Mouse (Mus musculus) neural tube, embryonic 11.5 days (tissue): ENCODE measurements around the gene Mapk8. TPM values are rescaled to one million over a fixed set of nuclear protein-coding genes. Genes with fewer than 3 reads are reported as not detected.
"Not testable (repeated sequence)": the region's sequence is repeated elsewhere in the genome, so short reads cannot be mapped to it uniquely, and the experiment has no call there.

Experiments
- ATAC-seq: fragments of 200-750 bp; cut with Nextera tagmentation; 2 replicates; pipeline ENCODE4 v1.8.0; 2017; ENCODE audit warnings: moderate number of reproducible peaks, mild to moderate bottlenecking, moderate TSS enrichment, moderate library complexity; ENCODE audit not compliant: insufficient read depth, low FRiP score, low TSS enrichment
- DNase-seq: peaks from one replicate; pipeline ENCODE4 v3.0.0-alpha.2; 2015; ENCODE audit warnings: low spot score
- H3K27ac ChIP-seq: fragments of 300-500 bp; sonication (generic); 2 replicates; pipeline ENCODE4 v1.5.1; 2014; ENCODE audit warnings: low read depth, mild to moderate bottlenecking, low read length
- H3K27me3 ChIP-seq: fragments of 300-500 bp; sonication (generic); 2 replicates; pipeline ENCODE4 v1.6.1; 2014; ENCODE audit warnings: mild to moderate bottlenecking, low read length, mixed read lengths; ENCODE audit not compliant: control insufficient read depth, insufficient read depth
- H3K36me3 ChIP-seq: fragments of 300-500 bp; sonication (generic); 2 replicates; pipeline ENCODE4 v1.6.1; 2014; ENCODE audit warnings: mild to moderate bottlenecking, low read length, moderate library complexity, mixed read lengths; ENCODE audit not compliant: control insufficient read depth, insufficient read depth
- H3K4me1 ChIP-seq: fragments of 300-500 bp; sonication (generic); 2 replicates; pipeline ENCODE4 v1.6.1; 2014; ENCODE audit warnings: low read length, mixed read lengths; ENCODE audit not compliant: control insufficient read depth, insufficient read depth
- H3K4me2 ChIP-seq: fragments of 300-500 bp; sonication (generic); 2 replicates; pipeline ENCODE4 v1.6.1; 2014; ENCODE audit warnings: low read depth, mild to moderate bottlenecking, moderate library complexity
- H3K4me3 ChIP-seq: fragments of 300-500 bp; sonication (generic); 2 replicates; pipeline ENCODE4 v1.5.1; 2014; ENCODE audit warnings: low read depth, low read length
- H3K9ac ChIP-seq: fragments of 300-500 bp; sonication (generic); 2 replicates; pipeline ENCODE4 v1.6.1; 2014; ENCODE audit warnings: mild to moderate bottlenecking, low read length
- H3K9me3 ChIP-seq: fragments of 300-500 bp; sonication (generic); 2 replicates; pipeline ENCODE4 v1.6.1; 2016; ENCODE audit warnings: low read length; ENCODE audit not compliant: control insufficient read depth
- WGBS: fragments of 180-500 bp; shearing (Covaris S2); extraction: QIAGEN DNeasy Blood & Tissue Kit; methylation state at CpG from one replicate; pipeline ENCODE4 v1.1.7; 2014; 5-methylcytosine and 5-hydroxymethylcytosine counted together
- polyA plus RNA-seq: library from polyadenylated mRNA; unstranded; fragments of >200 nt; fragmentation: Nextera tagmentation; extraction: Ambion mirVana; gene quantifications from 2 replicates; pipeline ENCODE4 v1.2.1, GENCODE M21; 2014

Mapk8 gene
- polyA plus RNA-seq, 1 experiment from 2014 or later = 28.1 TPM

- no peak overlapping the region for H3K9ac ChIP-seq
- H3K9me3 ChIP-seq = no peaks in the 10 kb centered on the region
- H3K27ac ChIP-seq = no peak overlapping the region
- H3K4me3 ChIP-seq = no peak overlapping the region
- ATAC-seq (no peak), DNase-seq (no peak)
- H3K4me1 ChIP-seq = no peaks in the 10 kb centered on the region
- no peaks in the 10 kb centered on the region for H3K36me3 ChIP-seq
- H3K27me3 ChIP-seq = no peaks in the 10 kb centered on the region
- H3K4me2 ChIP-seq = no peak overlapping the region
- WGBS = 79% methylated on average over 3 of the region's 3 CpGs
Observed at GRCm38 (mm10) chr14:33463658-33464057, 16.7 kb upstream of the Mapk8 start.

- Histone ChIP-seq H3K4me1 (peaks cover under 1% of the 10 kb centered on the region; the same call in 1 of the 2 replicates), H3K27me3 (0 out of 2 replicates have a peak, but pooled peaks cover 3% of the 10 kb centered on the region), H3K36me3 (no peaks in the 10 kb centered on the region), H3K4me3 (no peak overlapping the region), H3K9me3 (no peaks in the 10 kb centered on the region), H3K27ac (no peak overlapping the region), H3K9ac (no peak overlapping the region), H3K4me2 (no peak overlapping the region)
- DNase-seq (no peak), ATAC-seq (no peak)
Observed at GRCm38 (mm10) chr14:33450331-33450730, 3.4 kb upstream of the Mapk8 start.

- DNase-seq = no peak
- 0 out of 2 replicates have a peak, but pooled peaks cover 3% of the 10 kb centered on the region for H3K27me3 ChIP-seq
- ATAC-seq = no peak
- no peak overlapping the region for H3K9ac ChIP-seq
- no peaks in the 10 kb centered on the region for H3K36me3 ChIP-seq
- peaks cover 3% of the 10 kb centered on the region; the same call in 1 of the 2 replicates for H3K4me1 ChIP-seq
- H3K4me2 ChIP-seq = no peak overlapping the region
- WGBS = 74% methylated on average over 2 of the region's 2 CpGs
- H3K9me3 ChIP-seq = no peaks in the 10 kb centered on the region
- H3K27ac ChIP-seq = no peak overlapping the region
- no peak overlapping the region for H3K4me3 ChIP-seq
Observed at GRCm38 (mm10) chr14:33449296-33449840, 2.4 kb upstream of the Mapk8 start.

GRCm38 (mm10) chr14:33448276-33448675 is 1.3 kb upstream of the Mapk8 start:
- Histone ChIP-seq H3K9ac (no peak overlapping the region), H3K4me3 (no peak overlapping the region), H3K27me3 (0 out of 2 replicates have a peak, but pooled peaks cover 3% of the 10 kb centered on the region), H3K4me1 (peaks cover 3% of the 10 kb centered on the region; the same call in 1 of the 2 replicates), H3K9me3 (no peaks in the 10 kb centered on the region), H3K36me3 (no peaks in the 10 kb centered on the region), H3K4me2 (no peak overlapping the region), H3K27ac (no peak overlapping the region)
- ATAC-seq (no peak), DNase-seq (no peak)
- 89% methylated on average over 4 of the region's 4 CpGs for WGBS

GRCm38 (mm10) chr14:33446561-33447023 is 366 bp downstream of the Mapk8 start:
- Histone ChIP-seq H3K27me3 (0 out of 2 replicates have a peak, but pooled peaks cover 3% of the 10 kb centered on the region), H3K4me3 (peak overlapping the region; percentile 92), H3K36me3 (no peaks in the 10 kb centered on the region), H3K4me2 (peak overlapping the region; percentile 64), H3K9me3 (no peaks in the 10 kb centered on the region), H3K27ac (peak overlapping the region; percentile 96), H3K4me1 (peaks cover 3% of the 10 kb centered on the region; the same call in 1 of the 2 replicates), H3K9ac (peak overlapping the region; percentile 78)
- under 1% methylated on average over 63 of the region's 72 CpGs for WGBS
- peak; percentile 67 for DNase-seq
- peak; percentile 49 for ATAC-seq

- Histone ChIP-seq H3K27me3 (0 out of 2 replicates have a peak, but pooled peaks cover 3% of the 10 kb centered on the region), H3K4me2 (peak overlapping the region; percentile 64), H3K4me1 (peaks cover 3% of the 10 kb centered on the region; the same call in 1 of the 2 replicates), H3K9me3 (no peaks in the 10 kb centered on the region), H3K36me3 (no peaks in the 10 kb centered on the region), H3K27ac (no peak overlapping the region; the same call in 1 of the 2 replicates), H3K4me3 (peak overlapping the region; percentile 92), H3K9ac (peak overlapping the region; percentile 78)
- ATAC-seq = no peak
- DNase-seq = no peak
- 45% methylated on average over 3 of the region's 3 CpGs for WGBS
Observed at GRCm38 (mm10) chr14:33445962-33446361, 996 bp downstream of the Mapk8 start.

GRCm38 (mm10) chr14:33443780-33444179 is 3.2 kb downstream of the Mapk8 start:
- H3K36me3 ChIP-seq = no peaks in the 10 kb centered on the region
- WGBS = 92% methylated on average over 2 of the region's 2 CpGs
- DNase-seq (no peak), ATAC-seq (no peak)
- peaks cover 3% of the 10 kb centered on the region; the same call in 1 of the 2 replicates for H3K4me1 ChIP-seq
- H3K27ac ChIP-seq = no peak overlapping the region
- no peaks in the 10 kb centered on the region for H3K27me3 ChIP-seq
- H3K4me3 ChIP-seq = no peak overlapping the region
- H3K9ac ChIP-seq = no peak overlapping the region
- H3K9me3 ChIP-seq = no peaks in the 10 kb centered on the region
- H3K4me2 ChIP-seq = no peak overlapping the region

GRCm38 (mm10) chr14:33432485-33432884 is 14.5 kb downstream of the Mapk8 start:
- H3K27me3 ChIP-seq, ATAC-seq, H3K4me2 ChIP-seq, DNase-seq, H3K27ac ChIP-seq, H3K4me3 ChIP-seq, H3K36me3 ChIP-seq, H3K9me3 ChIP-seq, H3K4me1 ChIP-seq, H3K9ac ChIP-seq: not testable (repeated sequence)
- 83% methylated on average over 4 of the region's 4 CpGs for WGBS

- no peak overlapping the region for H3K4me3 ChIP-seq
- H3K4me1 ChIP-seq = no peaks in the 10 kb centered on the region
- DNase-seq (no peak), ATAC-seq (no peak)
- H3K9me3 ChIP-seq = no peaks in the 10 kb centered on the region
- no peaks in the 10 kb centered on the region for H3K27me3 ChIP-seq
- H3K9ac ChIP-seq = no peak overlapping the region
- no peaks in the 10 kb centered on the region for H3K36me3 ChIP-seq
- H3K27ac ChIP-seq = no peak overlapping the region
- no peak overlapping the region for H3K4me2 ChIP-seq
Observed at GRCm38 (mm10) chr14:33424124-33424523, 22.8 kb downstream of the Mapk8 start.
